Mouse (Mus musculus): Measurements from ENCODE around the gene Wwox. TPM values are rescaled to one million over a fixed set of nuclear protein-coding genes. Genes with fewer than 3 reads are reported as not detected.

Gene Wwox
- polyA plus RNA-seq, 1 experiment from 2014 or later = 6.6 TPM

DNA sequence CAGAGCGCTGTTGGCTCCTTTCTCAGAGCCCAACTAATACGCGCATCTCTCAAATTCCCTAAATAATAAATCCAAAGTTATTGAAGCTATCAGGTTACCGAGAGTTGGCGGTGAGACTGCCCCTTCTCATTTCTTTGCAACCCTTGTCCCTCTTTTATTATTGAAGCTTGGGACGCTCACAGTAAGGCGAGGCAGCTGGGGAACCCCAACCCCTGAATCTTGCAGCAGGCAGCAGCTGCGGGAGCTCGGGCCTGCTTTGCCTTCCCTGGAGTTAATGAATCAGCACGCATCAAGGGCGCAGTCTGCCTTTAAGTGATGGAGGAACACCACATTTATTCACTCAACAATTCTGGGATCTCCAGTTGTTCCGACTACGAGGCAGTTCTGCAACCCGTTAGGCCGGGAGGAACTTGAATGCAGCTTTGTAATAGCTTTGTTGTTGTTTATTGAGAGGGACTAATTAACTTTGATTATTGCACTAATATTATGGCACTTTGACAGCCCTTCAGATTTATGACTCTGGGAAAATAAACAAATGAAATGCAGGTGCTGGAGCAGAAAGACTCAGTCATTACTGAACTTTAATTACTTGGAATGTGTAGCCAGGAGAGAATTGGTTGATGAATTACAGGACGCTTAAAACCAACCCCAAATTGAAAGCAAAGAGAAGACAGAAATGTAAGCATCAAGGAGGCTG lies 60.1 kb downstream of the Wwox start:
- no peak overlapping the region for H3K27ac ChIP-seq
- WGBS (ENCODE audit: missing documents) = 95% methylated on average over 16 of the region's 16 CpGs
- no peaks in the 10 kb centered on the region for H3K79me2 ChIP-seq (ENCODE audit: inconsistent target)
- no peak overlapping the region for H3K4me3 ChIP-seq (ENCODE audit: inconsistent target)
- H3K36me3 ChIP-seq (ENCODE audit: inconsistent target) = no peaks in the 10 kb centered on the region

DNA sequence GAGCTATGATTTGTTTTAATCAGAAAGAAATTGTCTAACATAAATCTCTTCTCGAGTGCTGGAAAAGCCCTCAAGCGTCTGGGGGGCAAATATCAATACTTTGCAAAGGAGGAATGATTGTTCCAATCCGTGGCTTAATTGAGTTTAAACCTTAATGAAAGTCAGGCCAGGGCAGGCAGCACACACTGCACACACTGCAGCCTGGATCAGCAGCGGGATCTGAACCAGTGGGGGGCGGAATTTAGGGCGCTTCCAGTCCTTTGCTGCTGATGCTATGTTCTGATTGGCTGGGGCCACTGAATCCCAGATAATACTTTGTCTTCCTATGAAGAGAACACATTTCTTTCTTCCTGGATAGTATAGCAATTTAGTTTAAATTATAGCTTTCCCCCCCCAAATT lies 62.5 kb downstream of the Wwox start:
- Histone ChIP-seq H3K79me2 (ENCODE audit: inconsistent target) (no peaks in the 10 kb centered on the region), H3K27ac (no peak overlapping the region), H3K36me3 (ENCODE audit: inconsistent target) (no peaks in the 10 kb centered on the region), H3K4me3 (ENCODE audit: inconsistent target) (no peak overlapping the region)
- WGBS (ENCODE audit: missing documents) = 92% methylated on average over 6 of the region's 6 CpGs

DNA sequence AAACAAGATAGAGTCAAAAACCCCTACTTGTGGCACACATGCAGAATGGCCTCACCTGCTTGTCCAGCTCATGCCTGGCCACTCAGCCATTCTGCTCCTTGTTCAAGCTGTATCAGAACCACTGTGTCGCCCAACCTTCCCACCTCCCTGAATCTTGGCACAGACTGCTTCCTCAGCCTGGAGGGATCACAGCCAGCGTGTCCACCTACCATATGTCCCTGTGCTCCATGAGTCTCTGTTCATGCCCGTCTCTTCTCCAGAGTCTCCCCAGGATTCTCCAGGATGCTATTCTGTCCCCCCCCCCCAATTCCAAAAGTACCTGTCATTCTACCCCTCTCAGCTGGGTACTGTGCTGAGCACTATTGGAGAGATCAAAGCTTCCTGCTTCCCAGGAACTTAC lies 63.7 kb downstream of the Wwox start:
- WGBS (ENCODE audit: missing documents) = 91% methylated on average over 3 of the region's 3 CpGs
- no peaks in the 10 kb centered on the region for H3K36me3 ChIP-seq (ENCODE audit: inconsistent target)
- no peaks in the 10 kb centered on the region for H3K79me2 ChIP-seq (ENCODE audit: inconsistent target)
- H3K27ac ChIP-seq = no peak overlapping the region
- no peak overlapping the region for H3K4me3 ChIP-seq (ENCODE audit: inconsistent target)

DNA sequence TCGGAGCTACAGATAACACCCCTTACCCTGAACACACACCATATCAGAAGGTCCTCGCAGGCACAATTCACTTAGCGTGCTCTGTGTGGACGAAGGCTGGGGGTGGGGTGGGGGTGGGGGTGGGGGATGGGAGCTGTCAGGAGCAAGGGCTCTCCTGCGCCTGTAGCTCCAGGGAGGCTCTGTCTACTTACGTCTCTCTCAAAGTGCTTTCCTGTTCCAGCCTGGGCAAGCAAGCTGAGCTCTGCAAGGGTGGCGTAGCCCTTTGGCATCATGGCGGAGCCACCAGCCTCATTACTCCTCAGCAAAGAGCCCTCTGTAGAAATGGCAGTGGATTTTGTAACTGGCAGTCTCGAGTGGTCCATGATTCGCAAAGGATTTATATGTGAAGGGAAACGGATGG lies 65.4 kb downstream of the Wwox start:
- WGBS (ENCODE audit: missing documents) = 96% methylated on average over 11 of the region's 11 CpGs
- Histone ChIP-seq H3K79me2 (ENCODE audit: inconsistent target) (no peaks in the 10 kb centered on the region), H3K27ac (no peak overlapping the region), H3K4me3 (ENCODE audit: inconsistent target) (no peak overlapping the region), H3K36me3 (ENCODE audit: inconsistent target) (no peaks in the 10 kb centered on the region)

DNA sequence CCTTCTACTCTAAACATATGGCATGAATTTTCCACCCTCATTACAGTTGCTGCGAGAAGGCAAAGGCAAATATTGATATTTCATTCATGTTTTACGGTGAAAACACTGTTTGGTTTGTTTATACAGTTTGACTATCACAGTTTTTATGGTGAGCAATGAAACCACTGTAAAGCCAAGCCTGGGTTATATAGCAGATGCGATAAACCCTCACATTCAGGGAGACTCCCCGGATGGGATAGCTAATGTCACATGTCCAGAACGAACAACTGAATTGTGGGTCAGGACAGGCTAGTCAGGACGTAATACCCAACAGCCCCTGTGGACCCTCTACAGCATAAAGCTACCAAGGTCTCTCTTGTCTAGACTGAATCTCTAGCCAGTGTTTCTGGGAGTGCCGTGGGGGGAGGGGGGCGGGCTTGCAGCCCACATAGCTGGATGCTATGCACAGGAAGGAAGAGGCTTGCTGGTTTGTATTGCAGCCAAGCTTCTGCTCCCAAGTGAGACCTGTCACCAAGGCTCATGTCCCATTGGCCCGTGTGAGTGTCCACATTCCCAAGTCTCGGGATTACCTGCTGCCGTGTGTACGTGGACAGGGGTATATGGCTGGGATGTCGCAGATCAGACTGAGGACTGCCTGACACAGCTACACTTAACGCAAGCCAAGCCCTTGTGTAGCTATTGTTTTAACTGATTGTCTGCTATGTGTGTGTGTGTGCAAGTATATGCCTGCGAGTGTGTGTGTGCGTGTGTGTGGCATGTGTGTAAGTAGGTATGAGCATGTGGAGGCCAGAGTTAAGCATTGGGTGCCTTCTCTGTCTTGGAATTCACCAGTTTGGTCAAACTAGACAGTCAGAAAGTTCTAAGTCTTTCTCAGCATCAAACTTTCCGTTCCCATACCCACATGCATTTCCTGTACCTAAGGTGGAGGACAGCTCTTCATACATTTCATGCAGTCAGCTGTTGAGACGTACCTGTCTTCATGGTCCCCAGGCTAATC lies 66.2 kb downstream of the Wwox start:
- 71% methylated on average over 18 of the region's 18 CpGs for WGBS (ENCODE audit: missing documents)
- H3K27ac ChIP-seq = no peak overlapping the region
- H3K36me3 ChIP-seq (ENCODE audit: inconsistent target) = no peaks in the 10 kb centered on the region
- H3K4me3 ChIP-seq (ENCODE audit: inconsistent target) = no peak overlapping the region
- no peaks in the 10 kb centered on the region for H3K79me2 ChIP-seq (ENCODE audit: inconsistent target)

DNA sequence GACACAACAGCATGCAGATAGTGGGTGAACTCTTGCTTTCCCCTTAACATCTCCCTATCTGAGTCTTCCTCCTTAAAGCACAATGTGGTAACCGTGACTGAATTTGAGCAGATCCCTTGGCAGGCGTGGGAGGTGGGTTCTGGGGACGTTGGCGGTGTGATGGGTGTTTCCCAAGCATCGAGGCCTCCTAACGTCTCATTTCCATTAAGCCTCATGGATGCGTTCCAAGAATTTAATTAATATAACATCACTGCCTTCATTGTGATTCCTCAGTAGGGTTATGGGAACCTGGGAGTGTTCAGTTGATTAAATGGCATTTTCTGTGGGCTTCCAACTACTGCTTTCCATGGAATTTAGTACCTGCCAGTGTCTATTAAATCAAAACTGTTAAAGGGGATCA lies 67.9 kb downstream of the Wwox start:
- no peaks in the 10 kb centered on the region for H3K79me2 ChIP-seq (ENCODE audit: inconsistent target)
- WGBS (ENCODE audit: missing documents) = 93% methylated on average over 7 of the region's 7 CpGs
- H3K27ac ChIP-seq = no peak overlapping the region
- H3K36me3 ChIP-seq (ENCODE audit: inconsistent target) = no peaks in the 10 kb centered on the region
- no peak overlapping the region for H3K4me3 ChIP-seq (ENCODE audit: inconsistent target)

DNA sequence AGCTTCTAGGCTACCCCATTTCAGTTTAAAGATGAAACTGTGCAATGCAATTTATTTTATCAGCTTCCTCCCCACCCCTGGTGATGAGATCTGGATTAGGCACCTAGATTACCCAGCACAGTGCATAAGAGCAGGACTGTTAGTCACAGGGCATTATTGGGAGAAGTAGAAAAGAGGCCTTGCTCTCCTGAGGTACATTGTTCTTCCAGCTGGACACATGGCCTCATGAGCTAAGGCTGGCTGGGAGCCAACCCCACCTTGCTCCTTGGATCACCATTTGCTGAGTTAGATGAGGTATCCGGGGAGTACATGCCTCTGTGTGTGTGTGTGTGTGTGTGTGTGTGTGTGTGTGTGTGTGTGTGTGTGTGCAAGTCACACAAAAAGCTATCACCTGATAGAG lies 70.8 kb downstream of the Wwox start:
- Histone ChIP-seq H3K79me2 (ENCODE audit: inconsistent target) (no peaks in the 10 kb centered on the region), H3K4me3 (ENCODE audit: inconsistent target) (no peak overlapping the region), H3K36me3 (ENCODE audit: inconsistent target) (no peaks in the 10 kb centered on the region), H3K27ac (no peak overlapping the region)
- no CpG with 5 or more reads among the region's 1 CpGs for WGBS (ENCODE audit: missing documents)

DNA sequence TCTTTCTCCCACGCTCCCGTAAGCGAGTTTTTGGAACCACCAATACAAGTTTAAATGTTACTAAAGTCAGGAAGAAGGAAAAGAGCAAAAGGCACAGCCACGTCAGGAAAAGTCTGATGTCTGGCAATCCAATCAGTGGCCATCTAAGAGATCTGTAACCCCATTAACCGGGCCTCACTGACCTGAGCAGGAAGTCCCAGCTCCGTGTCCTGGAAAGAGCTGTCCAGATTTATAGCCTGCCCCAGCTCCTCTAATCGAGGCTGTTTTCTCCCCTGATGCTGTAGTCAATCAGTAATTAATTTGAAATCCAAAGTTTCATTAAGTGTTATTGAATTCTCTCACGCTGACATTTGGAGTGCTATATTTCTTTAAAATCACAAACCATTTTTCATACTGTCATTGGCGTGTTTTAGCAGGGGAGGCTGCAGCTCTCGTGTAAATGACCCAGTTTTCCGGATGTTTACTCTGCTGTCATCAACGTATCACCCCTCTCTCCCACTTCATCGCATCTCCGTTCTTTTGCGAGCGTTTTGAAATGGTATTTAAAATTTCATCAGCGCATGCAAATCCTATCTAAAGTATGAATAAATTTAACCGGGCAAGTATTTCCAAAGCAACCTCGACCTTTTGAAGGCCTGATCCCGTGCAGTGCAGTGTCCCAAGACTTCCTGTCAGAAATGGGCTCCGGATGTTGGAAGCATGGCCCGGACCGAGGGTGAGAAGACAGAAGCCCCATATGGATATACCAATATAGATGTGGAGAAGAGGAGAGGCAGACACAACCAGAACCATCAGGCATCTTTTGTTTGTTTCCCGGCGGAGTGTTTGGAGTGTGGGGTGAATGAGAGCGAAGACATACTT lies 72.8 kb downstream of the Wwox start:
- no peak overlapping the region for H3K4me3 ChIP-seq (ENCODE audit: inconsistent target)
- 93% methylated on average over 26 of the region's 26 CpGs for WGBS (ENCODE audit: missing documents)
- H3K36me3 ChIP-seq (ENCODE audit: inconsistent target) = no peaks in the 10 kb centered on the region
- no peaks in the 10 kb centered on the region for H3K79me2 ChIP-seq (ENCODE audit: inconsistent target)
- H3K27ac ChIP-seq = no peak overlapping the region

DNA sequence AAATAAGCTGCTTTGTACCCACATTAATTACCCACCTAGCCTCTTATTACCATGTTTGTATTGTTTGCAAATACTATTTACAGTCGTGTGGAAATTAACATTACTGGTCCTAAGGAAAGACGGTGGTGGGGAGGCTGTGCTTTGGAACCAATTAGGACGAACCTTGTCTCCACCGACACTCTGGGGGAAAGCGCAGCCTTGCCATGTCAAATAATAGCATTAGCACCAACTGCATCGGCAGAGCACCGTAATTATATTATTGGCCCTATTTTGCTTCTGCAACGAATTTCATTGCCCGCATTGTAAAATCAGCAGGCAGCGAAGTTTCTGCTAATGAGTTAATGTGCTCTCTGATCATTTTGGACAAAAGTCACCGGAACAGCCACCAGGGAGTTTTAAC lies 75.2 kb downstream of the Wwox start:
- no peak overlapping the region for H3K4me3 ChIP-seq (ENCODE audit: inconsistent target)
- no peak overlapping the region for H3K27ac ChIP-seq
- H3K79me2 ChIP-seq (ENCODE audit: inconsistent target) = no peaks in the 10 kb centered on the region
- WGBS (ENCODE audit: missing documents) = 92% methylated on average over 11 of the region's 11 CpGs
- H3K36me3 ChIP-seq (ENCODE audit: inconsistent target) = no peaks in the 10 kb centered on the region

DNA sequence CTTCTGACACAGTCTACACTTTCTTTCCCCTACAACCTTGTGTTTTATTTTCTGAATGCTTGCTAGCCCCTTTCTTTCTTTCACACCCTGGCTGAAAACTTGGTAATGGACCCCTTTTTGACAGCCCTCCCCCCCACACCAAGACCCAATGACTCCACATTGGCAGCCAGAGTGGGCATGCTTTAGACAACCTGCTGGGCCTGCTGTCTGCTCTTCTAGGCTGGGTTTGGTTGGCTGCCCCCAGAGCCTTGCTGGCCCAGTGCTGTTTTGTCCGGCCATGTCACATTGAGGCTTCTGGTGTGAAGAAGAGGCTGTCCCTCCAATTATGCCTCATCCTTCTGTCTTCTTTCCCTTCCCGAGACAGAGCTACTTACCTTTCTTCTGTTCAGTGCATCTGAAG lies 83.6 kb downstream of the Wwox start:
- no peaks in the 10 kb centered on the region for H3K79me2 ChIP-seq (ENCODE audit: inconsistent target)
- 89% methylated on average over 2 of the region's 2 CpGs for WGBS (ENCODE audit: missing documents)

DNA sequence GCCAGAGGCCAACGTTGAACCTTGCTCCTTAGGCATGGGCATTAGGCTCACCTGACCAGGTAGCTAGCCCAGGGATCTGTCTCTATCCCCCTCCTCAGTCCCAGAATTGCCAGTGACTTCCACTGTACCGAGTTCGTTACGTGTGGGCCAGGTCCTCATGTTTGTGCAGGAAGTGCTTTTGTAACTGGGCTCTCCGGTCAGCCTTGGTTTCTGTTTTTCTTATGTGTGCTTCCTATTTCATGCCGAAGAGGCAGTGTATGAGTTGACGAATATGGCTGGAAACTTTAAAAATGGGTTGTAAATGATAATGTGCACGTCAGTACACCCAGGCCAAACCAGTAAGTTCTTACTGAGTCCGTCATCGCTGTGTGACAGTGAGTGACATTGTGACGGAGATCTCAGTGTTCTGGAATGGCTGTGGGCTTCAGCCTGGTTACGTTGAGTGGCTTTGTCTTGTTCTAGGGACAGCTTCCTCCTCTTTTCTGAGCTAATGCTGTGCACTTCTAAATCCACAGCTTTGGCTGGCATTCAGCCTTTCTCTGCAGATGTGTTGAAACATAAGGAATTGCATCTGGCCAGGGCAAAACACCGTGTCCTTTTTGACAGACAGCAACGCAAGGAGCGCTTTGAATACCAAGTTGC lies 87.3 kb downstream of the Wwox start:
- Histone ChIP-seq H3K36me3 (ENCODE audit: inconsistent target) (no peaks in the 10 kb centered on the region), H3K79me2 (ENCODE audit: inconsistent target) (no peaks in the 10 kb centered on the region), H3K4me3 (ENCODE audit: inconsistent target) (no peak overlapping the region), H3K27ac (no peak overlapping the region)
- 60% methylated on average over 15 of the region's 15 CpGs for WGBS (ENCODE audit: missing documents)

More for the DNA sequence above, 83.6 kb downstream of the Wwox start:
- no peaks in the 10 kb centered on the region for H3K36me3 ChIP-seq (ENCODE audit: inconsistent target)
- no peak overlapping the region for H3K4me3 ChIP-seq (ENCODE audit: inconsistent target)
- no peak overlapping the region for H3K27ac ChIP-seq

DNA sequence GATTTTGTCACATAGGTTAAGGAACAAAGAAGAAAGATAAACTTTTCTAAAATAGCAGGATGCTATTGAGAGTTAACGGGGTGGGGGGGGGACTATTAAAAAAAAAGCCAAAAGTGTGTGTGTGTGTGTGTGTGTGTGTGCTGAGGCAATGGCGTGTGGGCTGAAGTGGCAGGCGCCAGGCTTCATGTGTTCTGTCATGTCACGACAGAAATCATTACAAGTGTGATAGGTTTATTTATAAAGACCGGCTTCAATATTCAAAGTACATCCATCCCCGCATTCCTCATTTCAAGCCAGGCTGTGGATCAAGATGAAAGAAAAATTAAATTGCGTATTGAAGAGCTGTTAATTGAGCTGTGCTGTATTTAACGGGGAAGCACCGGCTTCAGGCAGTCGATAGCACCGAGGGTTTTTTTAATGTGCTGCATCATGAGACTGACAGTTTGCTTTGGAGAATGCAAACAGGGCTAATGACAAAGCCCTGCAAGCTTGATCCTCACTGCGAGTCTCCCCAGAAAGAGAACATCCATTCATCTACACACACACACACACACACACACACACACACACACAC lies 88.3 kb downstream of the Wwox start:
- Histone ChIP-seq H3K79me2 (ENCODE audit: inconsistent target) (no peaks in the 10 kb centered on the region), H3K27ac (no peak overlapping the region), H3K4me3 (ENCODE audit: inconsistent target) (no peak overlapping the region), H3K36me3 (ENCODE audit: inconsistent target) (no peaks in the 10 kb centered on the region)
- 90% methylated on average over 12 of the region's 12 CpGs for WGBS (ENCODE audit: missing documents)

DNA sequence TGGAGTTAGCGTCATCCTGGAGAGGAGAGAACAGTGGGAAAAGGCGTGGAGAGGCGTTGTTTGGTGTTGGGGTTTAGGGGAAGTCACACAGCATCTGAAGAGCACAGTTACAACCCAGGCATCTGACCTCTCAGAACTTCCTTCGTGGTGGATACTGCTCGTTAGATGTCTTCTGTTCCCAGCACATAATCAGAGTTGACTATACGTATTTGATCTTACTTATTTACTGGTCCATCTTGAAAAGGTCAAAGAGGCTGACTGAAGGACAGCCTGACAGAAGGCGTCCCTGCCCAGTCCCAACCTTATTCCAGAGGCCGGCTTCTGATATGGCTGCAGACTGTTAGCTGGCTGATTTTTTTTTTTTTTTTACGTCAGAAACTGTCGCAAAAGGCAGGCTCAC lies 90.1 kb downstream of the Wwox start:
- Histone ChIP-seq H3K4me3 (ENCODE audit: inconsistent target) (no peak overlapping the region), H3K79me2 (ENCODE audit: inconsistent target) (no peaks in the 10 kb centered on the region), H3K36me3 (ENCODE audit: inconsistent target) (no peaks in the 10 kb centered on the region), H3K27ac (no peak overlapping the region)
- 79% methylated on average over 10 of the region's 10 CpGs for WGBS (ENCODE audit: missing documents)

DNA sequence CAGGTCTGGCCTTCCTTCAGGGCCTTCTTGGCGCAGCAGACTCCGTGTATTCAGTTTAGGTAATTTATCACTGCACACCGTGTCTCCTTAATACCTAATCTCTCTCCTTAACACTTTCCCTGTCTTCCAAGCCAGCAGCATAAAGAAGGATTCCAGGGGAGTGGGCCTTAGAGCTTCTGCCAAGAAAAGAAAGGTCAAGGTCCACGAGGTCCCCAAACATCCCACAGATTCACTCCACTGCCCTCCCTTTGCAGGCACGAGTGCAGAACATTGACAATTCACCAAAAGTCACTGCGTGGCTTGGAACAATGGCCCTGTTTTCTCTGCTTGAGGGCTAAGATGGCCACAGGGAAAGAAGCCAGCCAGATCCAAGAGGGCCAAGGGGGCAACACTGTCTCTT lies 96.7 kb downstream of the Wwox start:
- whole genome bisulfite sequencing (ENCODE audit: missing documents) = 92% methylated on average over 6 of the region's 6 CpGs
- H3K36me3 ChIP-seq (ENCODE audit: inconsistent target) = no peaks in the 10 kb centered on the region
- no peak overlapping the region for H3K4me3 ChIP-seq (ENCODE audit: inconsistent target)
- H3K27ac ChIP-seq = no peak overlapping the region
- no peaks in the 10 kb centered on the region for H3K79me2 ChIP-seq (ENCODE audit: inconsistent target)
